12 mouse cellular contexts compared by ENCODE assay signal in genomic region chr4:119022338-119022737, GRCm38 (mm10).
DNase-seq lines count a peak whose midpoint lies in the region; ATAC-seq and TF ChIP-seq lines count a peak whose summit lies in the region.
"Had no signal": no experiment of that assay in that cellular context is flagged by ENCODE, and none has a peak within 500 bp of the region (broad histone marks: within the 10 kb centered on the region; RNA-seq: fewer than 3 reads in every experiment).

No protein-coding gene starts in this region.

- no peaks in the 10 kb centered on the region for H3K9me3 ChIP-seq in hindbrain, embryonic 10.5 days
- no peaks in the 10 kb centered on the region for H3K9me3 ChIP-seq in hindbrain, embryonic 14.5 days (ENCODE audit: control insufficient read depth, low read length)
- H3K9me3 ChIP-seq in stomach, embryonic 14.5 days (ENCODE audit: control insufficient read depth, low read depth, low read length) = no peaks in the 10 kb centered on the region
- no peaks in the 10 kb centered on the region for H3K9me3 ChIP-seq in stomach, postnatal 0 days (ENCODE audit: control insufficient read depth, low read length)
- H3K9me3 ChIP-seq in intestine, embryonic 16.5 days (ENCODE audit: control insufficient read depth, low read length) = no peaks in the 10 kb centered on the region

- ATAC-seq in hindbrain, embryonic 14.5 days (ENCODE audit: low FRiP score) = no peak
- no peak for ATAC-seq in stomach, embryonic 14.5 days (ENCODE audit: insufficient number of reproducible peaks, insufficient read depth, low FRiP score, low read depth)
- no peak for ATAC-seq in stomach, postnatal 0 days (ENCODE audit: low FRiP score, low TSS enrichment)
- no peak for ATAC-seq in intestine, embryonic 16.5 days

- WGBS in hindbrain, embryonic 10.5 days = 63% methylated on average over 6 of the region's 6 CpGs
- WGBS in hindbrain, embryonic 14.5 days = 70% methylated on average over 6 of the region's 6 CpGs
- WGBS in stomach, embryonic 14.5 days = 45% methylated on average over 6 of the region's 6 CpGs
- WGBS in stomach, postnatal 0 days = 47% methylated on average over 6 of the region's 6 CpGs
- 52% methylated on average over 6 of the region's 6 CpGs for WGBS in intestine, embryonic 16.5 days

- H3K27ac ChIP-seq in hindbrain, embryonic 10.5 days = peak overlapping the region; percentile 62
- H3K27ac ChIP-seq in hindbrain, embryonic 14.5 days = no peak overlapping the region
- H3K27ac ChIP-seq in stomach, embryonic 14.5 days (ENCODE audit: low read length) = 0 out of 2 replicates have a peak overlapping the region, but pooled peaks have one; percentile 15
- no peak overlapping the region for H3K27ac ChIP-seq in stomach, postnatal 0 days (replicated peaks)
- 0 out of 2 replicates have a peak overlapping the region, but pooled peaks have one; percentile 13 for H3K27ac ChIP-seq in intestine, embryonic 16.5 days (ENCODE audit: low read length)

- H3K4me2 ChIP-seq in hindbrain, embryonic 14.5 days (replicated peaks) = no peak overlapping the region
- H3K4me2 ChIP-seq in stomach, embryonic 14.5 days (replicated peaks; ENCODE audit: low read depth, low read length) = no peak overlapping the region
- no peak overlapping the region for H3K4me2 ChIP-seq in stomach, postnatal 0 days (replicated peaks; ENCODE audit: low read depth)
- no peak overlapping the region for H3K4me2 ChIP-seq in intestine, embryonic 16.5 days (ENCODE audit: low read depth, low read length)

- TF ChIP-seq CTCF in stomach, postnatal 0 days (IDR thresholded peaks at IDR 0.05; ENCODE audit: low read depth) = no peak

- H3K9ac ChIP-seq in hindbrain, embryonic 14.5 days = no peak overlapping the region
- no peak overlapping the region for H3K9ac ChIP-seq in stomach, embryonic 14.5 days (replicated peaks; ENCODE audit: low read depth, low read length)
- no peak overlapping the region for H3K9ac ChIP-seq in stomach, postnatal 0 days (ENCODE audit: low read length)
- no peak overlapping the region for H3K9ac ChIP-seq in intestine, embryonic 16.5 days (ENCODE audit: low read depth, low read length)

- H3K36me3 ChIP-seq in hindbrain, embryonic 10.5 days = no peaks in the 10 kb centered on the region
- no peaks in the 10 kb centered on the region for H3K36me3 ChIP-seq in hindbrain, embryonic 14.5 days (replicated peaks; ENCODE audit: control insufficient read depth, insufficient read depth)
- no peaks in the 10 kb centered on the region for H3K36me3 ChIP-seq in stomach, embryonic 14.5 days (ENCODE audit: control insufficient read depth, insufficient read depth, low read length)
- no peaks in the 10 kb centered on the region for H3K36me3 ChIP-seq in stomach, postnatal 0 days (ENCODE audit: control insufficient read depth, insufficient read depth, low read length)
- no peaks in the 10 kb centered on the region for H3K36me3 ChIP-seq in intestine, embryonic 16.5 days (ENCODE audit: control insufficient read depth, insufficient read depth, low read length)

- H3K4me3 ChIP-seq in hindbrain, embryonic 10.5 days = no peak overlapping the region
- H3K4me3 ChIP-seq in hindbrain, embryonic 14.5 days (replicated peaks; ENCODE audit: low read length) = no peak overlapping the region
- no peak overlapping the region for H3K4me3 ChIP-seq in stomach, embryonic 14.5 days (ENCODE audit: low read depth, low read length)
- no peak overlapping the region for H3K4me3 ChIP-seq in stomach, postnatal 0 days (ENCODE audit: low read depth, low read length)
- H3K4me3 ChIP-seq in intestine, embryonic 16.5 days (ENCODE audit: low read length) = no peak overlapping the region

- no peak for DNase-seq in hindbrain, embryonic 10.5 days (ENCODE audit: low spot score)
- DNase-seq in hindbrain, embryonic 14.5 days (ENCODE audit: low spot score) = no peak
- DNase-seq in stomach, postnatal 0 days (ENCODE audit: low spot score) = no peak
- DNase-seq in ovary, postnatal 10 days (ENCODE audit: low spot score) = no peak
- no peak for DNase-seq in adrenal gland, postnatal 10 days
- no peak for DNase-seq in adrenal gland, postnatal 36 days
- DNase-seq: cerebellum, adult 8-10 months; heart, postnatal 4 days; retina, postnatal 1 day; thymus, postnatal 4 days had no signal

- H3K27me3 ChIP-seq in hindbrain, embryonic 10.5 days (ENCODE audit: insufficient read depth, poor library complexity, severe bottlenecking) = no peaks in the 10 kb centered on the region
- H3K27me3 ChIP-seq in hindbrain, embryonic 14.5 days (ENCODE audit: control insufficient read depth, insufficient read depth, low read length) = no peaks in the 10 kb centered on the region
- no peaks in the 10 kb centered on the region for H3K27me3 ChIP-seq in stomach, embryonic 14.5 days (ENCODE audit: control insufficient read depth, insufficient read depth, low read length)
- no peaks in the 10 kb centered on the region for H3K27me3 ChIP-seq in stomach, postnatal 0 days (ENCODE audit: control insufficient read depth, insufficient read depth, low read length)
- no peaks in the 10 kb centered on the region for H3K27me3 ChIP-seq in intestine, embryonic 16.5 days (replicated peaks; ENCODE audit: control insufficient read depth, insufficient read depth, low read length)

- H3K4me1 ChIP-seq in hindbrain, embryonic 10.5 days (replicated peaks) = peaks cover 47% of the 10 kb centered on the region
- H3K4me1 ChIP-seq in hindbrain, embryonic 14.5 days (replicated peaks; ENCODE audit: control insufficient read depth, insufficient read depth, low read length) = no peaks in the 10 kb centered on the region
- H3K4me1 ChIP-seq in stomach, embryonic 14.5 days (ENCODE audit: control insufficient read depth, insufficient read depth, low read length) = peaks cover 13% of the 10 kb centered on the region; the same call in 1 of the 2 replicates
- H3K4me1 ChIP-seq in stomach, postnatal 0 days (replicated peaks; ENCODE audit: control insufficient read depth, insufficient read depth) = 0 out of 2 replicates have a peak, but pooled peaks cover 2% of the 10 kb centered on the region
- peaks cover 19% of the 10 kb centered on the region for H3K4me1 ChIP-seq in intestine, embryonic 16.5 days (ENCODE audit: control insufficient read depth, insufficient read depth, low read length)

- no peak for TF ChIP-seq EP300 in stomach, postnatal 0 days (optimal IDR thresholded peaks at IDR 0.05)

Comparison
In these comparisons a context has a peak if more than half of its experiments do, and no peak if none do; other contexts are left out.
1. H3K27ac ChIP-seq: peak in hindbrain, embryonic 10.5 days (single experiment), stomach, embryonic 14.5 days (single experiment) and intestine, embryonic 16.5 days (single experiment); none in hindbrain, embryonic 14.5 days (single experiment) and stomach, postnatal 0 days (single experiment).